ENCODE assay signal across 8 mouse cellular contexts in the genomic region with DNA sequence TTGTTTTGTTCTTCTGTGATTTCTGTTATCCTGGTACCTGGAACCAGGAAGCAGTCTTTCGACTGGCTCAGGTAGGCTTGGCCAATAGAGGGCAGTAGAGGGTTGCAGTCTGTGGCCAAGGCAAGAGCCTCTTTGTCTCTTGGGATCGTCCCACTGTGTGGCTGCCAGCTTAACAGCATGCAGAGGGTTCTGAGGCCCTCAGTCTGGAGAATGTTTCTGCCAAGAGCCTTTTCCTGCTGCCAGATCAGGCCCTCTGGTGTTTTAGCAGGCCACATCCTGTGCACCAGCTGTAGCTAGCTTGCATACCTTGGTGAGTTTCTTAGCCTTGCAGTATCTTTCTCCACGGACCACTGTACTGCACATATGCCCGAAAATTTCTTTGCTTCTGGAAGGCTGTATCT.
DNase-seq lines count a peak whose midpoint lies in the region; ATAC-seq and TF ChIP-seq lines count a peak whose summit lies in the region.

No protein-coding gene starts in this region.

- DNase-seq in MEL (ENCODE audit: low read depth, low spot score): peak; percentile 37
- peak; percentile 19 to 46 for DNase-seq in heart, postnatal 36 days
- peak; percentile 73 for DNase-seq in layer of hippocampus, adult 11-12 months (ENCODE audit: low spot score)
- DNase-seq in lung, adult 2 months: peak; percentile 8
- DNase-seq in ovary, postnatal 36 days (ENCODE audit: low spot score): peak; percentile 26
- DNase-seq in urinary bladder, adult 2 months (ENCODE audit: low spot score): peak; percentile 23

- TF ChIP-seq CTCF in MEL (IDR thresholded peaks at IDR 0.05 in 2 of 3, conservative IDR thresholded peaks at IDR 0.05 in 1 of 3; ENCODE audit: control insufficient read depth in 1 of 3, insufficient read depth in 1 of 3, low read depth in 2 of 3, low read length in 3 of 3, poor library complexity in 1 of 3, severe bottlenecking in 1 of 3): peak; percentile 52 to 65 (median 57)
- TF ChIP-seq CTCF in lung, adult 2 months (IDR thresholded peaks at IDR 0.05; ENCODE audit: insufficient read depth, low read length): peak; percentile 80

- no peak for TF ChIP-seq EP300 in MEL (IDR thresholded peaks at IDR 0.05; ENCODE audit: low read depth in 1 of 2, low read length in 2 of 2)

- WGBS in forebrain, embryonic 15.5 days: 26% methylated on average over 4 of the region's 4 CpGs
- WGBS in lung, adult 2 months: 24% methylated on average over 4 of the region's 4 CpGs

- no peaks in the 10 kb centered on the region for H3K9me3 ChIP-seq in MEL (replicated peaks; ENCODE audit: insufficient read depth, low read length)
- no peaks in the 10 kb centered on the region for H3K9me3 ChIP-seq in forebrain, embryonic 15.5 days

- H3K27me3 ChIP-seq in MEL (ENCODE audit: control insufficient read depth in 1 of 2, insufficient read depth in 2 of 2, low read length in 2 of 2): no peaks in the 10 kb centered on the region
- H3K27me3 ChIP-seq in forebrain, embryonic 15.5 days: no peaks in the 10 kb centered on the region

- no peak for TF ChIP-seq POLR2A in MEL (IDR thresholded peaks at IDR 0.05; ENCODE audit: control insufficient read depth in 1 of 2, insufficient read depth in 1 of 2, low read depth in 1 of 2, low read length in 2 of 2, poor library complexity in 1 of 2)
- no peak for TF ChIP-seq POLR2A in lung, adult 2 months (IDR thresholded peaks at IDR 0.05; ENCODE audit: borderline replicate concordance, extremely low read depth, low read depth, low read length)

- peak; percentile 49 for TF ChIP-seq RAD21 in MEL (IDR thresholded peaks at IDR 0.05; ENCODE audit: low read depth, low read length)

- peak; percentile 99 for ATAC-seq in cerebellum, adult (ENCODE audit: insufficient number of reproducible peaks, low FRiP score, low TSS enrichment)
- peak; percentile 97 for ATAC-seq in forebrain, embryonic 15.5 days (replicated peaks)

- no peak overlapping the region for H3K27ac ChIP-seq in MEL (ENCODE audit: control insufficient read depth, low read depth, low read length)
- no peak overlapping the region for H3K27ac ChIP-seq in forebrain, embryonic 15.5 days (replicated peaks)

- intact Hi-C loops in heart, postnatal 36 days (cut with DNase I): no loop called here

- H3K79me2 ChIP-seq in MEL (ENCODE audit: control insufficient read depth, insufficient read depth, low read length, poor library complexity): no peaks in the 10 kb centered on the region

- no peak overlapping the region for H3K4me2 ChIP-seq in forebrain, embryonic 15.5 days (replicated peaks)

- no peak overlapping the region for H3K4me3 ChIP-seq in MEL (ENCODE audit: control insufficient read depth in 1 of 2, insufficient read depth in 1 of 2, low read depth in 2 of 2, low read length in 2 of 2)
- H3K4me3 ChIP-seq in forebrain, embryonic 15.5 days: no peak overlapping the region
- no peak overlapping the region for H3K4me3 ChIP-seq in lung, adult 2 months (replicated peaks; ENCODE audit: extremely low read depth, low read depth, low read length)

- H3K4me1 ChIP-seq in MEL (ENCODE audit: control insufficient read depth in 1 of 2, insufficient read depth in 2 of 2, low read length in 2 of 2): no peaks in the 10 kb centered on the region
- no peaks in the 10 kb centered on the region for H3K4me1 ChIP-seq in forebrain, embryonic 15.5 days
- H3K4me1 ChIP-seq in lung, adult 2 months (ENCODE audit: control insufficient read depth, insufficient read depth, low read length): no peaks in the 10 kb centered on the region

- no peak overlapping the region for H3K9ac ChIP-seq in MEL (ENCODE audit: control insufficient read depth, low read depth, low read length, poor library complexity, severe bottlenecking)
- no peak overlapping the region for H3K9ac ChIP-seq in forebrain, embryonic 15.5 days (replicated peaks)

- no peaks in the 10 kb centered on the region for H3K36me3 ChIP-seq in MEL (ENCODE audit: control insufficient read depth in 1 of 2, insufficient read depth in 2 of 2, low read length in 2 of 2)
- H3K36me3 ChIP-seq in forebrain, embryonic 15.5 days: no peaks in the 10 kb centered on the region

TF ChIP-seq in MEL, 35 proteins besides CTCF, POLR2A, EP300 and RAD21:
- TF ChIP-seq SMC3 (IDR thresholded peaks at IDR 0.05; ENCODE audit: low read depth, low read length) (peak; percentile 41), POLR2AphosphoS2 (IDR thresholded peaks at IDR 0.05; ENCODE audit: low read length) (no peak), MXI1 (IDR thresholded peaks at IDR 0.05; ENCODE audit: low read depth, low read length) (no peak), CHD1 (IDR thresholded peaks at IDR 0.05; ENCODE audit: low read depth, low read length) (no peak), GATA1 (IDR thresholded peaks at IDR 0.05; ENCODE audit: low read depth, low read length) (no peak), HCFC1 (IDR thresholded peaks at IDR 0.05; ENCODE audit: low read depth, low read length) (no peak)

Comparison
In these comparisons a context has a peak if more than half of its experiments do, and no peak if none do; other contexts are left out.
1. DNase-seq: peak in every context shown above with its lines; median percentile 73 in layer of hippocampus, adult 11-12 months; 37 in MEL; 32 in heart, postnatal 36 days; 26 in ovary, postnatal 36 days; 23 in urinary bladder, adult 2 months; 8 in lung, adult 2 months.